Mouse (Mus musculus) kidney, adult 2 months (tissue): Measurements from ENCODE around the gene Kalrn. TPM values are rescaled to one million over a fixed set of nuclear protein-coding genes. Genes with fewer than 3 reads are reported as not detected.

Source experiments
- DNase-seq: peaks from one replicate; pipeline ENCODE4 v3.0.0; 2021
- H3K27ac ChIP-seq: fragments of 200-500 bp; 2 replicates; pipeline ENCODE4 v1.5.1; 2012; ENCODE audit warnings: low read depth, low read length, control low read depth, inconsistent platforms; ENCODE audit not compliant: insufficient read depth
- H3K27me3 ChIP-seq: fragments of 200-500 bp; replicated peaks from 2 replicates; pipeline ENCODE4 v1.6.1; 2012; ENCODE audit warnings: mild to moderate bottlenecking, moderate library complexity, low read length, inconsistent platforms; ENCODE audit not compliant: control insufficient read depth, insufficient read depth
- H3K36me3 ChIP-seq: fragments of 200-500 bp; 2 replicates; pipeline ENCODE4 v1.6.1; 2012; ENCODE audit warnings: mild to moderate bottlenecking, moderate library complexity, low read length, inconsistent platforms; ENCODE audit not compliant: control insufficient read depth, insufficient read depth
- H3K4me1 ChIP-seq: fragments of 200-500 bp; 2 replicates; pipeline ENCODE4 v1.6.1; 2011; ENCODE audit warnings: low read length; ENCODE audit not compliant: control insufficient read depth, insufficient read depth
- H3K4me3 ChIP-seq: fragments of 200-500 bp; 2 replicates; pipeline ENCODE4 v1.5.1; 2011; ENCODE audit warnings: mild to moderate bottlenecking, low read depth, low read length, control low read depth; ENCODE audit not compliant: insufficient read depth
- CTCF ChIP-seq: fragments of 200-500 bp; conservative IDR thresholded peaks from 2 replicates; pipeline ENCODE4 v1.5.1; 2011; ENCODE audit warnings: low read depth, mild to moderate bottlenecking, control low read depth, low read length, moderate library complexity, mixed read lengths; ENCODE audit not compliant: insufficient read depth, insufficient read length
- POLR2A ChIP-seq: fragments of 200-500 bp; IDR thresholded peaks from one replicate; pipeline ENCODE4 v1.6.1; 2011; ENCODE audit warnings: low read depth, low read length, control low read depth
- WGBS: fragments of 180-500 bp; shearing (Covaris S2); methylation state at CpG from one replicate; pipeline ENCODE4 v1.1.7; 2018; 5-methylcytosine and 5-hydroxymethylcytosine counted together
- polyA plus RNA-seq: library from polyadenylated mRNA; depleted of rRNA; stranded (reverse); fragments of >200 nt; gene quantifications from 2 replicates; pipeline ENCODE4 v1.2.3, GENCODE M21; 2012

Gene Kalrn
- polyA plus RNA-seq, 1 experiment, result 8.6 TPM

DNA sequence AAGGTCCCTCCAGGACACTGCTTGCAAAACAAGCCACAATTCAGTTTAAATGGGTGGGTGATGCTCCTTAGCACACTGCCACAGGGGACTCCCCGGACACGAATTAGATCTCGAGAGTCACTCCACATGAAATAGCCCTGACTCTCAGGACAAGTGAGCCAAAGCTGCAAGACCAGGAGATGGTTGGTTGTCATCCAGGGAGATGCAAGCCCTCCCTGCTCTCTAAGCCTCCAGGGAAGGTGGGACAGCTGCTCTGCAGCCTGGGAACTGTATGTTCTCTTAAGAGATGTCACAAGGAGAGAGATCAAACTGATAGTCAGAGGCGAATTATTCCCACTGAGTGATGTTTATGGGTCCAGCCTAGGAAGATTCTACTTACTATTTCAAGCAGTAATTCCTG, 101.9 kb downstream of the Kalrn start:
- DNase-seq, result no peak
- Histone ChIP-seq H3K27me3 (no peaks in the 10 kb centered on the region), H3K36me3 (no peaks in the 10 kb centered on the region), H3K4me1 (no peaks in the 10 kb centered on the region), H3K4me3 (no peak overlapping the region), H3K27ac (no peak overlapping the region)
- no peak for TF ChIP-seq CTCF
- no peak for TF ChIP-seq POLR2A
- 82% methylated on average over 4 of the region's 4 CpGs for WGBS

- Histone ChIP-seq H3K27me3 (no peaks in the 10 kb centered on the region), H3K4me1 (no peaks in the 10 kb centered on the region), H3K27ac (no peak overlapping the region), H3K36me3 (no peaks in the 10 kb centered on the region), H3K4me3 (no peak overlapping the region)
- TF ChIP-seq CTCF (no peak), POLR2A (no peak)
- DNase-seq, result no peak
- 73% methylated on average over 5 of the region's 5 CpGs for WGBS
These were observed 103.0 kb downstream of the Kalrn start for GRCm38 (mm10) chr16:34470343-34470742.

DNA sequence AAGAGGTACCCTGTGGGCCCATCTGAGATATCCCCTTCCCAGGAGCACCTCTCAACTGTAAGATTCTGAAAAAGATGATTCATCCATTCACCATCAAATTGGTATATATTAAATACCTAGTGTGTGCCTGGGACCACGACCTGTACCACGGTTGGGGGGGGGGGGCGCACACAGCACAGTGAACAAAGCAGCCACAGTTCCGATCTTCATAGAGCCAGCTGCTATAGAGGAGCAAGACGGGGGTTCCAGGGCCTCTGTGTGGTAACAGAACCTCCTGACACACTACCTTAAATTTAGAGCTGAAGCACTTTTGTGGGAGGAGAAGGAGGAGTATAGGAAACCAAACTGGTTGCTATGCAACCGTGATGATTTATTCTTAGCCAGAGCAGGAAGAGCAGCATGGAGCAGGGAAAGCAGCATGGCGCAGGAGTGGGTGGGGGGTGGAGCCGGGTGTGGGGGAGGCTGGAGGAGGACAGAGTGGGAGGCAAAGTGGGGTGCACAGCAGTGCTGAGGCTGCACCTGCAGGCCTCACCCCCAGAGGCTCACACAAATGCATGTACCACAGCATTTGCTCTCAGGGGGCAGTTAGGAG, 104.0 kb downstream of the Kalrn start:
- H3K27me3 ChIP-seq, result no peaks in the 10 kb centered on the region
- peak; percentile 25 for DNase-seq
- no peak overlapping the region for H3K4me3 ChIP-seq
- H3K4me1 ChIP-seq, result no peaks in the 10 kb centered on the region
- WGBS, result 19% methylated on average over 8 of the region's 8 CpGs
- H3K27ac ChIP-seq, result no peak overlapping the region
- no peaks in the 10 kb centered on the region for H3K36me3 ChIP-seq
- TF ChIP-seq POLR2A (no peak), CTCF (no peak)

DNA sequence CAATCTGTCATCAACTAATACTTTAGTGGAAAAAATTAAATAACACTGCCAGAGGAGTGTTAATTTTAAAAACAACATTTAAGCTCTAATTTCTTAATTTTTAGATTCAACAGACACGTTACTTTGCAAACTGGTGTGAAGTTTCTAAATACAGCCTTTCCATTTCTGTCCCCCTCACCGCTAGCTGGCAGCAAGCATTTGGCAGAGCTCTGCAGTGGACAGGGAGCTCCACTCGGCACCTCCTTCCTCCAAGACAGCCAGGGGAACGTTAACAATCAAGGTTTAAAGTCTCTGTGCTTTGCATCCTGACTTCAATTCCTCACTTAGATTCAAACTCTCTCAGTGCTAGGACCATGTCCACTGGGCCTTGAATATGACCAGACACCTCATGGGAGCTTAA, 106.7 kb downstream of the Kalrn start:
- Histone ChIP-seq H3K4me3 (no peak overlapping the region), H3K36me3 (no peaks in the 10 kb centered on the region), H3K4me1 (no peaks in the 10 kb centered on the region), H3K27ac (no peak overlapping the region), H3K27me3 (no peaks in the 10 kb centered on the region)
- no peak for DNase-seq
- whole genome bisulfite sequencing, result 49% methylated on average over 4 of the region's 4 CpGs
- no peak for TF ChIP-seq POLR2A
- no peak for TF ChIP-seq CTCF

GRCm38 (mm10) chr16:34456314-34456713, 117.0 kb downstream of the Kalrn start:
- TF ChIP-seq CTCF (no peak), POLR2A (no peak)
- Histone ChIP-seq H3K4me3 (no peak overlapping the region), H3K27me3 (no peaks in the 10 kb centered on the region), H3K4me1 (no peaks in the 10 kb centered on the region), H3K27ac (no peak overlapping the region), H3K36me3 (no peaks in the 10 kb centered on the region)
- WGBS, result 63% methylated on average over 7 of the region's 7 CpGs
- DNase-seq, result no peak

- 38% methylated on average over 7 of the region's 7 CpGs for WGBS
- no peaks in the 10 kb centered on the region for H3K36me3 ChIP-seq
- no peak for TF ChIP-seq CTCF
- TF ChIP-seq POLR2A, result no peak
- DNase-seq, result peak; percentile 10
- H3K27me3 ChIP-seq, result no peaks in the 10 kb centered on the region
- no peak overlapping the region for H3K4me3 ChIP-seq
- H3K4me1 ChIP-seq, result no peaks in the 10 kb centered on the region
- no peak overlapping the region for H3K27ac ChIP-seq
These were observed 127.7 kb downstream of the Kalrn start for GRCm38 (mm10) chr16:34445666-34446065.

- 59% methylated on average over 2 of the region's 2 CpGs for WGBS
- Histone ChIP-seq H3K27ac (no peak overlapping the region), H3K27me3 (no peaks in the 10 kb centered on the region), H3K36me3 (no peaks in the 10 kb centered on the region), H3K4me3 (no peak overlapping the region), H3K4me1 (0 out of 2 replicates have a peak, but pooled peaks cover 4% of the 10 kb centered on the region)
- no peak for DNase-seq
- TF ChIP-seq POLR2A (no peak), CTCF (no peak)
These were observed 131.6 kb downstream of the Kalrn start for GRCm38 (mm10) chr16:34441704-34442103.
